Mouse (Mus musculus) yolk sac, embryonic 10.5 days (tissue): ENCODE results near the gene Gm20388.
A peak's percentile ranks its signal among the peaks of the same experiment; 100 is the strongest.
"Not testable (repeated sequence)": the region's sequence is repeated elsewhere in the genome, so short reads cannot be mapped to it uniquely, and the experiment has no call there.

Source experiments
- DNase-seq: peaks from one replicate; pipeline ENCODE4 v3.0.0-alpha.2; 2017; ENCODE audit warnings: low spot score

Gene Gm20388

DNA sequence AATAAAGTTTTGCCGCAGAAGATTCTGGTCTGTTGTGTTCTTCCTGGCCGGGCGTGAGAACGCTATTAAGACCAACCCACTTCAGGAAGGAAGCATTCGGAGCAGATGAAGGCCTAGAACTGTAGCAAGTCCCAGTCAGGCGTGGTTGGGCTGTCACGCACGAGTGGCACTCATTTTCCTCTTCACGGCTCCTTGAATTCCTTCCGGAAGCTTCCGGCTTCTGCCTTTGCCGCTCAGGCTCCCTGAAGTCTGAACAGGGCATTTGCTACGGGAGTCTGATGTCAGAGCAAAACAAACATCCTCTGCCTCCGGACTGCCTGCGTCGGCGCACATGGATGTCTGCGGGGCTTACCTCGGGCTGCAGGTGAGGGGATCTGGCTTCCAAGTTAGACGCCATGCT is 4214.6 kb downstream of the Gm20388 start:
- no peak for DNase-seq

DNA sequence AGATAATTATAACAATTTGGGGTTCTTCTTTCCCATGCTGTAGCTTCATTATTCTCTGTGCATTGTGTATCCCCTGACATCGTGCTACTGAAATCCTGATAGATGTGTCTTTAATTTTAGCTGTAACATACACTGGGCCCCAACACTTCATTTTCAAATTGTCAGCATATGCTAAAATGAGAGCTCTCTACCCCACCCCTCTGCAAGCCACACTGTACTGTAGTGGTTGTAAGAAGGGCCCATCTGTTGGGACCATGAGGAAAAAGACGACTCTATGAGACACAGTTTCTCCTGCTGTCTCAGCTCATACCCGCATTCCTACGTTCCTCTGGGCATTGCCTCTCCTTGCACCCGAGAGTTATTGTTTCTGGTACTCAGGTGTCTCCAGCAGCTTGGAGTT is 4226.6 kb downstream of the Gm20388 start:
- no peak for DNase-seq

DNA sequence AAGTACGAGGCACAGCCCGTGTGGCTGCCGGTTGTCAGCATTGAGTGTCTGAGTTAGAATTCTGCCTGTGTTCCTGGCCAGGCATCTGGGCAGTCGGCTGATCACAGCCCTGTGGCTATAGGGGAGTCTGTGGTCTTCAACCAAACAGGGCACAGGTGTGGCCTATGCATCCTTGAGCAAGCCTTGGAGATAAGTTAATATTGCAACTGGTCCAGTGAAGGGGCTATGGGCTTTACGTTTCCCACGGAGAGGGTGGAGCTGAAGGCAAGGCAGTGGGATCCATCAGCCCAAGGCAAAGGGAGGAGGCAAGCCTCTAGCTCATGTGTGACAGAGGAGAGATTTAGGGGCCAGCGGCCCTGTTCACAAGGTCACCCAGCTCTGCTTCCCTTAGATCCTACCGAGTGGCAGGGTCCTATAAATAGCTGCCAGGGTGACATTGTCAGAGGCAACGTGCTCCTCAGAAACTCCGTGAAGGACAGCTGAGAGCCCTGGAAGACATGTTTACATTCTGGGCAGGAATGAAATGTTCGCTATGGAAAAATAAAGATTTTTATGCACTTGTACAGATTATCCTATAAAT is 4229.7 kb downstream of the Gm20388 start:
- DNase-seq = no peak

DNA sequence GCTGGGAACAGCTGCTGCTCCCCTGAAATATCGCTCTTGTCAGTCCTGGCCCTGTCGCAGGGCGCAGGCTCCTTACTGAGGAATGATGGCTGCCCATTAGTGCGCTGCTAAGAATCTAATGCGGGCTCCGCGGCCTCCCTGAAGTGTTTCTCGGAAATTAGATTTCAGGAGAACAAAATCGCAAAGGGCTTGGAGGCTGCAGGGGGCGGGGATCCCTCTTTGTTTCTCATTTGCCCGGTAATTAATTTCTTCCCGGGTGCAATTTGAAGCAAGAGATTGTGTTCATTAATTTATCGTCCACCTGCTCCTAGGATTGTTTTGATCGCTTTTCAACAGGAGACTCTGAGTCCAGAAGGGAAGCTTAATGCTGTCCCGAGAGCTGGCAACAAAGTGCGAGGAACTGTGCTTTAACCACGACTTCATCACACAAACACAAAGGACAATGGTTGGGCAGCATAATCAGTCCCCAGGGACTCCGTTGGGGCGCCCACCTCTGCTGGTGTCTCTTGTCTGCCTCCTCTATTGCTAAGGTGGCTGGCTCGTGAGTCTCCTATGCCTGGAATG is 4230.3 kb downstream of the Gm20388 start:
- DNase-seq = no peak

DNA sequence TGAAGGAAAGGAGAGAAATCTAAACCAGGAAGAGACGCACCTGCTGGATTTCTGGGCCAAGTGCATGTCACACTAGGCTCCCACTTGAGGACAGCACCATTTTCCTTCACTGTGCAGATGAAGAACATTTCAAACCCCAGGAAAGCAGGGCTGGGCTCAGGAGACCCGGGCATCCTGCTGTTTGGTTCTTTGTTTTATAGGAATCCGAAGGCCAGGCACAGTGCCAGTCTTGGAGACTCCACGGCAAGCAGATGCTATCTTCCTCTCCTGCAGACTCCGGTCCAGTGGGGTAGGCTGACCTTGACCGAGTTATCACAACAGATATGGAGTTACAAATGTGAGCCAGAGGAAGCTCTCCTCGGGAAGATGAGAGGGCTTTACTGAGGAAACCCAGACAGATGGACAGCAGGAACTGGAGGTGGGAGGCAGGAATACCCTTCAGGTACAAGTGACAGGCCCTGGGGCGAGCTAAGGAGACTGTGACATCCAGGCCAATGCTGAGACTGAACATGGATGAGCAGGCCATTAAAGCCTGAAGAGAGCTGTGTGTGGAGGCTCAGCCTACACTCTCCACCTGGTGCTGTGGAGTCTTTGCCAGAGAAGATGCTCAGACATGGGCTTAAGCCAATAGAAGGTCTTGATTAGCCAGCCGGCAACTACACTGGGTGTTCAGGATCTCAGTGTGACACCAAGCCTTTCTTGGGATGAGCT is 4231.2 kb downstream of the Gm20388 start:
- no peak for DNase-seq

DNA sequence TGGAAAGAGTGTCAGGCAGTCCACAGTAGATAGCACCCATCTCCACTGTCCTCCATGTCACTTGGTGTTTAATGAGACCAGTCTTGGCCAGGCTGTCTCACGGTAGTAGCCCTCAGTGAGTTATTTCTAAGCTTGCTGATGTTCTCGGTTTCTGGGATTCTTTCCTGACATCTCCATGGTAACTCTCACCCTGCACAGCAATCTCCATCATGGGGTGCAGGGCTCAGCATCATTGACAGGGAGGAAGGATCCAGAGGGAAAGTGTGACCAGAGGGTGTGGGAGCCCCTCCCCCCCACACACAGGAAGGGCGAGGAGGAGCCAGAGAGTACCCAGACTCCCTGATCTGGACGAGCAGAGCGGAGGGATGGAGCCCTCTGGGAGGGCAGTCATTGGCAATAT is 4232.4 kb downstream of the Gm20388 start:
- DNase-seq = no peak

DNA sequence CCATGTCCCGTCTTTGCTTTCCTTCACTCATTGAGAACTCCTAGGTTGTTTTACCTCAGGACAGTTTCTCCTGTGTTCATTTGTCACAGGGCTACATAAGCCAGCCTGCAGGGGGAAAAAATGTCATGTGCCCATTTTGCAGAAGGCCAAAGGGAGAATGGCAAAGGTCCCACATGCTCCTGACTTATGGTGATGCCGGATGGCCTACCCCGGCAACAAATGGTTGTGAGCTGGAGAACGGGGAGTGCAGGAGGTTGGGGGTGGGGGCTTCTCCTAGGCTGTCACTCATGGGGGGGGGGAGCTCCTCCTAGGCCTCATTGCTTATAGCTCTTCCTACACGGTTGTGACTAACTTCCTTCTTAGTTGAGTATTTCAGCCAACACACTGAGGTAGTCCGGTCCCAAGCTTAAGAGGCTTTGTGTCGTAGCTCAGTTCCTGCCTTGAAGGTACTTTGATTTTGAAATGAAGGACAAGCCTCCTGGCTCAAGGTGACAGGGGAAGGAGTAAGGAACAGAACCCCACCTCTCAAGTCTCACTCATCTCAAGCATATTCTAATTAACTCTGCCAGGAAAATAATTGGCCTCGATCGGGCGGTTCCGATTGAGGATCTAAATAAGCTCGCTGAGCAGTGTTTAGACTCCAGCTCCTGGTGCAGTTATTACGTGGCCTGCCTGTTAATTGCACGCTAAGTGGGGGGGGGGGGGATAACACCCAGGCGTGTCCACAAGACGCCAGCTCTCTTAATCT is 4233.4 kb downstream of the Gm20388 start:
- no peak for DNase-seq

DNA sequence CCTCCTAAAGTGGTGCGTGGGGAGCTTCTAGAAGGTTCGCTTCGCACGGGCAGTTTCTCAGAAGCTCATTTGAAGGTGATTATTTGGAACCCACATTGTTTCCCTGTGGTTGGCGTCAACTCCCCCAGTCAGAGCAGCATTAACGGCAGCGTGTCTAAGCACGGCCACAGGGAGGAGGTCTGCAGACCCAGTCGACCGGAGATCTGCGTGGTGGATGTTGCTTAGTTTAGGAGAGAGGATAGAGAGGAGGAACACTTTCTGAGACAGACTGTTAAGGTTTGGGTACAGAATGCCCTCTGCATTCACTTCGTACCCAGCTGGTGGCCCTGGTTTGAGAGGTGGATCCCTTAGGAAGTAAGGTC is 4234.0 kb downstream of the Gm20388 start:
- no peak for DNase-seq

DNA sequence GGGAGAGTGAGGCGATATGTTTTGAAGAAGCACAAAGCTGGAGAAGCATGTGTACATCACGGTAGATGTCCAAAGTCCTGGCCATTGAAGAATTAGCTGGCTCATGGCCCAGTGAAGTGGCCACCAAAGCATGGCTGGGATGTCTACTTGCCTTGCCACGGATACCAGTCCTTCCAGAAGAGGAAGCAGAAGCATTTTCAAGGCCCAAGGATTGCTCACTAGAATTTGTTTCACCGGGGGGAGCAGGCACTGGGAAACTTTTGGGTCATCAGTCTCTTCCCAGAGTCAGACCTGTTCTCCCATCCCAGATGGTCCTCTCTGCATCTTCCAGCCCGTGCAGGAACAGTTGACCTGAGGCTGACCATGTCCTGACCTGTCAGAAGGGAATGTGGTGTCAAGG is 4235.6 kb downstream of the Gm20388 start:
- DNase-seq = no peak

DNA sequence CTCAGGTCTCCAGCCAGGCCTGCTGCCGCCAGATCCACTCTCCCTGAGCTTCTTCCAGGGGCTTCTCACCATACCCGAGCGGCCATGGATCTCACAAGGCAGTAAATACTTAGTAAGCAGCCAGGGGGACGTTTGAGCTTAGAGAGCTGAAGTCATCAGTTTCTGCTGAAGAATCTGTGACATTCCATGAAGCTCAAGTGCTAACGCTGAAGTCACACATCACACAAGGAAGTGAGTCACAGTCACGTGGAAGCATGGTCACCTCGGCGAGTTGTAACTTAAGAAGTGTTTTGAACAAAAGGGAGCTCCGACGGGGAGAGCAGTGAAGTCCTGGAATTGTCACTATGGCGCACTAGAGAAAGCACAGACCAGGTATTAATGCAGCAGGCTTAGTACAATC is 4239.4 kb downstream of the Gm20388 start:
- peak; percentile 26 for DNase-seq

DNA sequence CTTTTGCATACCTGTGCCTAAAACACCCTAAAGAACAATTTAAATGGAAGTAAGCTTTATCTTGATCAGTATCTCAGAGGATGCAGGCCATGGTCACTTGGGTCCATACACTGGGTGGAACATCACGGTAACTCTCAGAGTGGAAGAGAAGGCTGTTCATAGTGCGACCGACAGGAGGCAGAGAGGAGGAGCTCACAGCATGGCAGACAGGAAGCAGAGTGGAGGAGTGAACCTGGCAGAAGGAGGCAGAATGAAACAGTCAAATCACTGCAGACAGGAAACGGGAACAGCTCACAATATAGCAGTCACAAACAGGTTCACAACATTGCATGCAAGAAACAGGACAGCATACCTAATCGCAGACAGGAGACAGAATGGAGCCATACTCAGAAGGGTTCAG is 4239.9 kb downstream of the Gm20388 start:
- no peak for DNase-seq

DNA sequence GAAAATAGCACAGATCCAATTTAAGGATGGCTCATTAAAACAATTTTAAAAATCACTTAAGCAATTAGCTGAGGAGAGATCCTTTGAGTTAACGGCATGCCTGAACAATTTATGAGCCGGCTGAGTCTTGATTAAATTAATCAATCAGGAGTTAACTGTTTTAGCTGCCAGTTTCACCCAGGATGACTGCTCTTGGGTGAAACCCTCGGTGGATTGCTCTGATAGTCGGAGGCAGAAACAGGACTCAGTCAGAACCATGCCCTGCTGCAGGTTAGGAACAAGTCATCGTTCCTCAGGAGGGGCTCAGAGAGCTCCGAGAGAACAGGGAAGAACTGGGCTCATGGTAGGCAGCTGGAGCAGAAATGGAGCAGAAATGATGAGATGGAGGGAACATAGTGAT is 4241.2 kb downstream of the Gm20388 start:
- no peak for DNase-seq

DNA sequence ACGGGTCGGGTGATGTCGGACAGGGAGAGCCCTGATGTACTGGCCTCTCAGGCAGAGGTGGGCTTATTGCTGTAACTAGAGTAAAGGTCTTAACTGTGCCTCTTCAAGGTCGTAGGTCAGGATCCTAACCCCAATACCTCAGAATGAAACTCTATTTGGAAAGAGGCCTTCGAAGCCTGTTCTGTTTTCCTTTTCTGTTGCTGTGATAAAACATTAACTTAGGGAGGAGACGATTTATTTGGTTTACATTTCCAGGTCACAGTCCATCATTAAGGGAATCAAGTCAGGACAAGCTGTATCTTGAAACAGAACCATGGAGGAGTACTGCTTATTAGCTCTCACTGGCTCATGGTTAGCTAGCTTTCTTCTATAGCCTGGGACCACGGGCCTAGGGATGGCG is 4242.1 kb downstream of the Gm20388 start:
- peak; percentile 27 for DNase-seq

DNA sequence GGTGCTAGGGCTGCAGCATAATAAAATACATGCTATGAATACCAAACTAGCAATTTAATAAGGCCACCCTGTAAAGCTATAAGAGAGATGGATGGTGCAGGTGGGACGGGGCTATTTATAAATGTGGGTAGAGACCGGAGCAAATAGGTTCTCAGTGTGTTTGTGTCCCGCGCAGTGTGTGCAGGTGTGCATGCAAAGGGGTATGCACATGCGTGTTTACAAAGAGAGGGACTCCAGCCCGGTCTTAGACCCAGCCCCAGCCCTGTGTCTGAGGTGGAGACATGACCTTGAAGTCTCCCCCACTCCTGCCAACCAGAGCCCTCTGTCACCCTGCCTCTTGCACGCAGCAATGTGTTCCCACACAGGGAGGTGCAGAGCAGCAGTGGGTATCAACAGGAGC is 4245.7 kb downstream of the Gm20388 start:
- no peak for DNase-seq

DNA sequence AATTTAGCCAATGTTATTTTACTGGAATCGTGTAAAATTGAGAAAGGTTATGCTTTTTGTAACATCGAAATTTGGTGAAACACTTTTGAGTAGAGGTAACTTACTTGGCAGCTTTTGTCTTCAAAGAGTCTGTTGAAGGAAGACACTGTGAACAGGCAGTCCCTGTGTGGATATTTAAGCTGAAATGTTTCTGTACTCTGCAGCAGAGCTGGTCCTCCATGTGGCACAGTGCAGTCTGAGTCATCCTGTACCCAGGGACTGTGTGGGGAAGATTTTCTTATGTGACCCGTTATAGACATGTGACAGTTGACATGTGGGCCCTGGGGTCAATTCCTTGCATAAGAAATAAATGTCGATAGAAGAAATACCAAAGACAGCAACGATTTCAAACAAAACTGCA is 4251.0 kb downstream of the Gm20388 start:
- DNase-seq = no peak

DNA sequence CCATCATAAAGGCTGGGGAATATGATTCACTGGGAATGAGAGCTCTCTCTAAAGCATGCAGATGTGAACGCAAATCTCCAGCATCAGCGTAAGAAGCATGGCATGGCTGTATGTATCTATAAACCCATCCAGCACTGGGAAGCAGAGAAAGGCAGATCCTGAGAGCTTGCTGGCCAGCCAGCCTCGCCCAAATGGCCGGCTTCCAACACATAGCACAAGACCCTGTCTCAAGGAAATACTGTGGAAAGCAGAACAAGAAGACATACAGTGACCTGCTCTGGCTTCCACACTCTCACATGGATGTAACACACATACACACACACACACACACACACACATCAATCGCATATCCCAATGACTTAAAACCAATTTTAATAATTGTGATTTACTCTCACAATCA is 4252.6 kb downstream of the Gm20388 start:
- DNase-seq = no peak

DNA sequence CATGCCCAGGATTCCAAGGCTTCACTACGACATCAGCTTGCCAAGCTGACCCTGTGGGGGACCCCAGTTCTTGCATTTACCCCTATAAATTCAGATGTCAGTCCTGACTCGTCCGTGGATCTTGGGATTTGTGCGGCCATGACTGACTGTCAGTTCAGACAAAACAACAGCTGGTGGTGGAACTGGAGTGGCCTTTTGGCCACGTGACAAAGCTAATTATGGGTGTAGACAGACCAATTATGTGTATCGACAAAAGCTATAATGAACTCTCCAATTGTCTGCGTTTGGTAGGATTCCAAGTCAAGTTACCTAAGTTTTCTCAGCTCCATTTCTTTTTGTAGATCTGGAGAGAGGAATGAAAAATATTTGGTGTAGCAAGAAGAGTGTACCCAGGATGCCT is 4259.1 kb downstream of the Gm20388 start:
- no peak for DNase-seq

DNA sequence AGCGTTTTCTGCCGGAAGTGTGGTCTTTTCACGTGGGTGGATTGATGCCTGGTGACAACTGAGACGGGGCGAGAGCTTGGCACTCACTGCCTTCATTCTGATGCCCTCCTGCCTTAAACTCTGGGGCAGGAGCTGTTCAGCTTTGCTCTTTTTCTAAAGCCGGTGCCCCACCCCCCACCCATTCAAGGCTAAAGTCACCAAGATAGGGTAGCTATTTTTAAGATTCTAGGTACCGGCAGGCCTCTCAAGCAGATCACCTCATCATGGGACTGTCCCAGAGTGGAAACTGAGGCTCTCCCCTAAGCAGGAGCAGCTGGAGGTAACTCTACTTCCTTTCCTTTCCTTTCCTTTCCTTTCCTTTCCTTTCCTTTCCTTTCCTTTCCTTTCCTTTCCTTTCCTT is 4260.0 kb downstream of the Gm20388 start:
- DNase-seq = no peak

DNA sequence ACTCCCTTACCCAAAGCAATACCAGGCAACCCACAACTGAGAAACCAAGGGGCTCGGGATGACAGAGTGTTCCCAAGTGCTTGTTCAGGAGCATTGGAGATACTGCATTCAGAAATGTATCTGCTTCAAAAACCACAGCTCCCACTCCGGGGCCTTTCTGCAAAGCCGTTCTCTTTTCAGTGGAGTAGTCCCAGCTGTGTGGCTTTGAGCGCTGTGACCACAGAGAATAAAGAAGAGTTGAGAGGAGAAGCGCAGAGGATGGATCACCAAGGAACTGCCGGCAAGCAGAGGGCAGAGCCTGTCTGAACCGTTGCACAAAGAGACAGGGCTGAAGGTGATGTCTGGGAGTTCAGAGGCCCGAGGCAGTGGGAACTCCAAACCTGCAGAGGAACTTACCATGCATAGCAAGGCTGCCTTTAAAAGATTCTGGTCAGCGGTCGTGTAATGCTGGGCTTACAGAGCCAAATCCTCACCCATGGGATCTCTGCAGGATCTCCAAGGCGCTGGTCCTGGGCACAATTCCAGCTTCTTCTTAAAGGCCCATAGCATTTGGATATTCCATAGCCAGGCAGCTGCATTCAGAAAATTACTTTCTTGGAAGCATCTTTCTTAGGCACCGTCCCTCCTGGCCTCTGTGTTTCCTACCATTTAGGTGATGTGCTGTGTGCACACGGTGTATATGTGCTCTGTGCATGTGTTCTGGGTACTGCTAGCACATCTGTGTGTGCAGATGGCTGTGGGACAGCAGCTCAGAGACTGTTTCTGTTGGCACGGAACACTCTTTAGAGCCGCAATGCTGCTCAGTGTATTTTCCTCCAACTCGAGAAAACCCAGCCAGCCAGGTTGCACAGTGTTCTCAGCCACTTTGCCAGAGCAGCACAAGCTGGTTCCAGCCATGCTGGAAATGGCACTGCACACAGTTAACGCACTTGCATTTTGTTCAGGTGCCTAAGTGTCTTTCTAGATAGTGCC is 4261.2 kb downstream of the Gm20388 start:
- DNase-seq = no peak

DNA sequence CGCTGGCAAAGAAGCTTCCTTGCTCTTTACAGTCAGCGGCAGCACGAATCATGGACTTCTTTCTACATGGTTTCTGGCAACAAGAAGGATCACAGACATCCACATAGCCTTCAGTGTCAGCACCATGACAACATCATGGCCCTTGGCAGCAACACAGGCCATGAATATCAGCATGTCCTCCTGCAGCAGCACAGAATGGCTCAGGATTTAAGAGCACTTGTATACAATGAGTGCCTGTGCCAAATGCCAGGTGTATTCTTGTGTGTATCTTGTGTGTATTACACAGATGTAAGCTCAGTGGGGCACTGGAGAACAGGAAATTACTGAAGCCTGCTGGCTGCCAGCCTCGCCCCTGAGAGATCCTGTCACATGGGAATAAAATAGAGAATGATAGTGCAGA is 4263.0 kb downstream of the Gm20388 start:
- no peak for DNase-seq

DNA sequence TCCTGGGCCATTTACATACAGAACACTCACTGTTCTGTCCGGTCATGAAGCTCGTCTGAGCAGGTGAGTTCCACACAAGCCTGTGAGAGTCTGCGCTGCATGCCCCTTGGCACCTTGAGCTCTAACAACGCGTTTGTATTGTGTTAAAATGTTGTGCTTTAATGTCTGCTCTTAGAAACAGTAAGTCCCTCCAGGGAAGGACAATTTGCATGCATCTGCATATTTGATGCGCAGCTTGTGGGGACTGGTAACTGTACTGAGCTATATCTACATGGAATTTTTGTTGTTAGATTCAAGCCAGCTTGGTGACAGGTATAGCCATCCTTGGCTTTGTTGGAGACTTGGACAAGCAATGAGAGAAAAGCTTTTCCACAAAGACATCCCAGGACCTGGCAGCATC is 4265.5 kb downstream of the Gm20388 start:
- no peak for DNase-seq

DNA sequence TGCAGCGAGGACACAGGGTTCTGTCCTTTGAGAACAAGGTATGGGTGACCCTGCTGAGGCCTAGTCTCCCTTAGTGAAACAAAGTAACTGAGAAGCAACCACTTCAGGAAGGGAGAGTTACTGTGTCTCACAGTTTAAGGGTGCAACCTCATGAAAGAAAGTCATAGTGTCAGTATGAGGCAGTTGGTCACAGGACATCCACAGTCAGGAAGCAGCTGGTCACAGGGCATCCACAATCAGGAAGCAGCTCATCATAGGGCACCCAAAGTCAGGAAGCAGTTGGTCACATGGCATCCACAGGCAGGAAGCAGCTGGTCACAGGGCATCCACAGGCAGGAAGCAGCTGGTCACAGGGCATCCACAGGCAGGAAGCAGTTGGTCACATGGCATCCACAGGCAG is 4266.5 kb downstream of the Gm20388 start:
- not testable (repeated sequence) for DNase-seq
